Mouse (Mus musculus) heart, embryonic 13.5 days (tissue): ENCODE measurements around the gene Cldn3. TPM values are rescaled to one million over a fixed set of nuclear protein-coding genes. Genes with fewer than 3 reads are reported as not detected.

Experiments used
- ATAC-seq: fragments of 200-750 bp; cut with Nextera tagmentation; 2 replicates; pipeline ENCODE4 v1.8.0; 2017; ENCODE audit warnings: moderate TSS enrichment; ENCODE audit not compliant: insufficient number of reproducible peaks, low FRiP score, low TSS enrichment; ENCODE audit errors: extremely low read depth
- H3K27ac ChIP-seq: fragments of 300-500 bp; sonication (generic); replicated peaks from 2 replicates; pipeline ENCODE4 v1.5.1; 2015; ENCODE audit warnings: moderate library complexity, mild to moderate bottlenecking, inconsistent platforms
- H3K27me3 ChIP-seq: fragments of 300-500 bp; sonication (generic); replicated peaks from 2 replicates; pipeline ENCODE4 v1.6.1; 2015; ENCODE audit warnings: mild to moderate bottlenecking, inconsistent platforms
- H3K36me3 ChIP-seq: fragments of 300-500 bp; sonication (generic); 2 replicates; pipeline ENCODE4 v1.6.1; 2015; ENCODE audit warnings: mild to moderate bottlenecking, inconsistent platforms
- H3K4me1 ChIP-seq: fragments of 300-500 bp; sonication (generic); 2 replicates; pipeline ENCODE4 v1.6.1; 2015; ENCODE audit warnings: inconsistent platforms
- H3K4me2 ChIP-seq: fragments of 300-500 bp; sonication (generic); 2 replicates; pipeline ENCODE4 v1.6.1; 2015; ENCODE audit warnings: inconsistent platforms, mild to moderate bottlenecking, moderate library complexity
- H3K4me3 ChIP-seq: fragments of 300-500 bp; sonication (generic); 2 replicates; pipeline ENCODE4 v1.5.1; 2015; ENCODE audit warnings: moderate library complexity, mild to moderate bottlenecking, inconsistent platforms
- H3K9ac ChIP-seq: fragments of 300-500 bp; sonication (generic); 2 replicates; pipeline ENCODE4 v1.6.1; 2015; ENCODE audit warnings: inconsistent platforms, mild to moderate bottlenecking, moderate library complexity
- H3K9me3 ChIP-seq: fragments of 300-500 bp; sonication (generic); 2 replicates; pipeline ENCODE4 v1.6.1; 2016; ENCODE audit warnings: inconsistent platforms
- WGBS: fragments of 180-500 bp; shearing (Covaris S2); methylation state at CpG from one replicate; pipeline ENCODE4 v1.1.7; 2015; ENCODE audit warnings: mixed read lengths; 5-methylcytosine and 5-hydroxymethylcytosine counted together
- polyA plus RNA-seq: library from polyadenylated mRNA; unstranded; fragments of >200 nt; fragmentation: Nextera tagmentation; extraction: Ambion mirVana; gene quantifications from 2 replicates; pipeline ENCODE4 v1.2.1, GENCODE M21; 2015

Cldn3 gene
- polyA plus RNA-seq, 1 experiment from 2014 or later: 7.0 TPM

DNA sequence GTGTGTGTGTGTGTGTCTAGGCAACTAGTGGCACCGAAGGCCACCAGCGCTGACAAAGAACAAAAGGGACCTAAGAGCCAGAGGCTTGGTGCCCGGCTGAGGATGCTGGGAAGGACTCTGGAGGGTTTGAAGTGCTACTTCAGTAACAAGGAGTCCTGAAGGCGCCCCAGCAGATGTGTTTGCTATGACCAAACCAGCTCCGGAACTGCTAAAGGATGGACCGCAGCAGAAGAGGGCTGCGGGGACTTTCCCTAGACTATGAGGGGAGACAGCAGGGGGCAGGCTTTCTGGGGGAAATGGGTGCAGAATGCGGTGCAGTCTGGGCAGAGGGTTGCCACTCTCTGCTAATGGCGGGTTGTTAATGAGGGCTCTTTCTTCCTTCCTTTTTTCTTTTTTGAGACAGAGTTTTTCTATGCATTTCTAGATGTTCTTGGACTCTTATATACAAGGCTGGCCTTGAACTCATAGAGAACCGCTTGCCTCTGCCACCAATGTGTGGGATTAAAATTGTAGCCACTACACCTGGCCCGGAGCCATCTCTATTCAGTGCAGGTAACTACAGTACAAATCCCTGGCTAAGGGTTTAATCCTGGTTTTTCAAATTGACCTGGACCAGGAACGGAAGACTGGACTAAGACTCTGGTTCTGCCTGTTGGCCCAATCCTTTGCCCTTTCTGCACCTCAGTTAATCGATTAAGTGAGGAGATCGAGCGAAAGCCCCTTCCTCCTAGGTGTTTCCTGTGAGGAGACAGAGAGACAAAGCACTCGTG, 22.0 kb downstream of the Cldn3 start:
- H3K4me3 ChIP-seq: peak overlapping the region; percentile 77
- no peaks in the 10 kb centered on the region for H3K9me3 ChIP-seq
- peaks cover 10% of the 10 kb centered on the region for H3K36me3 ChIP-seq
- H3K4me2 ChIP-seq: peak overlapping the region; percentile 82
- H3K27me3 ChIP-seq: peaks cover 4% of the 10 kb centered on the region; the same call in 1 of the 2 replicates
- H3K4me1 ChIP-seq: peaks cover 34% of the 10 kb centered on the region
- no peak for ATAC-seq
- H3K9ac ChIP-seq: peak overlapping the region; percentile 84
- 28% methylated on average over 15 of the region's 16 CpGs for WGBS
- peak overlapping the region; percentile 96 for H3K27ac ChIP-seq

DNA sequence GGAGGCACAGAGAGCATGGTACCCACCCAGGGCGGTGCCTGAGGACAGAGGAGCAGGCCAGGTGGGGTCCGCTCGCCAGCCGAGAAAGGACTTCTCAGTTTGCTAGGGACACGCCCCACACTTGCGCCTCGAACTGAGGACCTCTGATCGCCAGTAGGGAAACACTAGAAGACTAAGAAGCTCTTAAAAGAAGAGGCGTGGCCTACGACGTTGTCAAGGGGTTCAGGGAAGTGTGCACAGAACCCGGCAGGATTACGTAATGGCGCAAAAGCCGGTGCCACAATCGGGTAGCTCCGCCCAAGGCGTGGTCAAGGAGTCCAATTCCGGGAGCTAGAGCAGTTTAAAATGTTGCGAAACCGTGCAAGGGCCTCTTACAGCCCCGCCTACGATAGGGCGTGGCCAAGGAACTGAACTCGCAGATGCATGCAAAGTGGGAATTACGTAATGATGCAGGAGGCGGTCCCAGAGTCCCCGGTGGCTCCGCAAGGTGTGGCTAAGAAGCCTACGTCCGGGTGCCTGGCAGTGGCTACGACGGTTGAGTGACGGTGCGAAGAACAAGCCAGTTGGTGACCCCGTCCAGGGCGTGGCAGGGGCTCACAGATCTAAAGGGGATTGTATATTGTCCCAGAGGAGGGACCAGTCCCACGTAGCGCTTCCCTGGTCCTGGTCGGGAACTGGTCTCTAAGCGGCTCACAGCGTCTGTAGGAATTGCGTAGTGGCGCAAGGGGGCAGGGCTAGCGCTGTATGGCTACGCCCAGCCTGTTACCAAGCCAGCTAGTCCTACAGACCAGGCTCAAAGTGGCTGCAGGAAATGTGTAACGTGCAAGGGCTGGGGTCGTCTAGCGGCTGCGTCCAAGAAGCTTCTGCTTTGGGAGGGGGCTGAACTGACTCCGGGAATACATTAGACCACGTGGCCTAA, 22.9 kb downstream of the Cldn3 start, which contains the start of gene Abhd11:
Gene Abhd11, plus strand, starts transcription at position 482 of the 919 bp plus-strand sequence.
- Histone ChIP-seq H3K4me1 (peaks cover 36% of the 10 kb centered on the region), H3K9me3 (no peaks in the 10 kb centered on the region), H3K27ac (peak within 1 kb of the TSS; percentile 96), H3K36me3 (peaks cover 10% of the 10 kb centered on the region), H3K9ac (peak within 1 kb of the TSS; percentile 84), H3K27me3 (peaks cover 4% of the 10 kb centered on the region; the same call in 1 of the 2 replicates), H3K4me3 (peak within 1 kb of the TSS; percentile 77), H3K4me2 (peak within 1 kb of the TSS; percentile 82)
- ATAC-seq: peak; percentile 85
- WGBS: under 1% methylated on average over 52 of the region's 52 CpGs

DNA sequence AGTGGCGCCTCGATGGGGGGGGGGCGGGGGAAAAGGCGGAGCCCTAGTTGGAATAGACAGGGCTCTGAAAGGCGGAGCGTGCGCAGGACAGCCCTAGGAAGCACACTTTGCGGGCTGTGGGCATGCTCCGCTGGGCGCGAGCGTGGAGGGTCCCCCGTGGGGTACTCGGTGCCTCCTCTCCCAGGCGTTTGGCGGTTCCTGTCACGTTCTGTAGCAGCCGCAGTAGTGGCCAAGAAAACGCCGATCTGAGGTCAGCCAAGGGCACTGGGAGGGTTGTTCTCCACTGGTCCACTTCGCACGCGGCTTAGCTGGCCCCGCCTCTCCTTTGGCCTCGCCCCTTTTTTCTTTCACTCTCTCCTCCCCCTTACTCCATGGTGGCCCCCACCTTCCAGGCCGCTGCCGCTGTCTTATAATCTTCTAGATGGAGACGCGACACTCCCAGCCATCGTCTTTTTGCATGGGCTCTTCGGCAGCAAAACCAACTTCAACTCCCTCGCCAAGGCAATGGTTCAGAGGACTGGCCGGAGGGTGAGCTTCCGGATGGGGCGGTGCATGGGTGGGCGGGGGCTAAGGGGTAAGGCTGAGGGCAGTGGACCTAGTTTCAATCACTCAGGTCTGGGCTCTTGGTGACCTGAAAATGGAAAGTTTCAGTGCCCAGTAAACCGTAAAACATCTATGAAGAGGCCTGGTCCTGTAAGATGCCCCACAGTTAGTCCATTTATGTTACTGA, 23.7 kb downstream of the Cldn3 start:
- Histone ChIP-seq H3K9me3 (no peaks in the 10 kb centered on the region), H3K9ac (peak overlapping the region; percentile 80), H3K4me3 (peak overlapping the region; percentile 77), H3K36me3 (peaks cover 10% of the 10 kb centered on the region), H3K27me3 (peaks cover 4% of the 10 kb centered on the region; the same call in 1 of the 2 replicates), H3K4me1 (peaks cover 36% of the 10 kb centered on the region), H3K4me2 (peak overlapping the region; percentile 82), H3K27ac (peak overlapping the region; percentile 96)
- ATAC-seq: peak; percentile 61
- WGBS: under 1% methylated on average over 37 of the region's 37 CpGs

DNA sequence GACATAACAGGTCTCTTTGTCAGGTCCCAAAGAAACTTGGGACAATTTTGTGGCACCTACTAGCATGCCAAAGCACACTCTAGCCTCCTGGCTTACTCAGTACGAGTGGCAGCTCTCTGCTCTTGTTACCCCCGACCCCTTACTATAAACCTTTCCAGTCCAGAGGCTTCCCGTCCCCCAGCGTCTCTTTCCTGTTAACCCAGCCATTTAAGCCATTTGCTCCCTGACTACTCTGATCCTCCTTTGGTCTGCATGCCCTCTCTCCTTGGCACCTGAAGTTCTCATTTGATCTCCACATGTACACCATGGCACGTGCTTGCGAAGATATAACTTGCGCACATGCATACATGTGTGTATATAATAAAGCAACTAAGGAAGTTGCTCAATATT, 24.3 kb downstream of the Cldn3 start:
- 62% methylated on average over 7 of the region's 7 CpGs for WGBS
- peaks cover 36% of the 10 kb centered on the region for H3K4me1 ChIP-seq
- peak overlapping the region; percentile 96 for H3K27ac ChIP-seq
- H3K4me2 ChIP-seq: peak overlapping the region; percentile 82
- H3K4me3 ChIP-seq: peak overlapping the region; percentile 77
- H3K27me3 ChIP-seq: 0 out of 2 replicates have a peak, but pooled peaks cover under 1% of the 10 kb centered on the region
- no peaks in the 10 kb centered on the region for H3K9me3 ChIP-seq
- ATAC-seq: no peak
- H3K36me3 ChIP-seq: peaks cover 10% of the 10 kb centered on the region
- H3K9ac ChIP-seq: peak overlapping the region; percentile 80

DNA sequence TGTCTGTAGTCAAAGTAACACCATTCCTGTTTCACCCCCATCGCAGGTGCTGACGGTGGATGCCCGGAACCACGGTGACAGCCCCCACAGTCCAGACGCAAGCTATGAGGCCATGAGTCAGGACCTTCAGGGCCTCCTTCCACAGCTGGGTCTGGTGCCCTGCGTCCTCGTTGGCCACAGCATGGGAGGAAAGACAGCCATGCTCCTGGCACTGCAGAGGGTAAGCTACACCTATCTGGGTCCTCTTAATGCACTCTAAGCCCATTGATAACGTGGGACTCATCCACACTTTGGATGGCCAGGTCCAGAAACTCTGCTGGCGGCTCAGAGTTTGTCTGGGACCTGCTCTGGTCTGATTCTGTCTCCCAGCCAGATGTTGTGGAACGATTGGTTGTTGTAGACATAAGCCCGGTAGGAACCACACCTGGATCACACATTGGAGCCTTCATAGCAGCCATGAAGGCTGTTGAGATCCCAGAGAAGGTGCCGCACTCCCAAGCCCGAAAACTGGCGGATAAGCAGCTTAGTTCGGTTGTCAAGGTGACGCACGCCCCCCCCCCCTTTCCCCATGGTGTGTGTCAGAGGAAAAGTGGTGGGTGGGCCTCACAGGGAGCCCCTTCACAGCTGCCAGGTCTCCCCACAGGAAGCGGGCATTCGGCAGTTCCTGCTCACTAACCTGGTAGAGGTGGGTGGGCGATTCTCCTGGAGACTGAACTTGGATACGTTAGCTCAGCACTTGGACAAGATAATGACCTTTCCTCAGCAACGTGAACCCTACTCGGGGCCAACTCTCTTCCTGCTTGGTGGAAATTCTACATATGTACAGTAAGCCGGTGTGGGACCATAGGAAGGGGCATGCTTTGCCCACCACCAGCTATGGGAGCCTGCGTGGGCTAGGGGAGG, 25.1 kb downstream of the Cldn3 start:
- Histone ChIP-seq H3K4me3 (0 out of 2 replicates have a peak overlapping the region, but pooled peaks have one; percentile 77), H3K27me3 (no peaks in the 10 kb centered on the region), H3K9ac (peak overlapping the region; percentile 80; the same call in 1 of the 2 replicates), H3K4me1 (peaks cover 40% of the 10 kb centered on the region), H3K36me3 (peaks cover 10% of the 10 kb centered on the region), H3K9me3 (no peaks in the 10 kb centered on the region), H3K27ac (peak overlapping the region; percentile 53; the same call in 1 of the 2 replicates), H3K4me2 (peak overlapping the region; percentile 82; the same call in 1 of the 2 replicates)
- no peak for ATAC-seq
- WGBS: 83% methylated on average over 25 of the region's 25 CpGs

DNA sequence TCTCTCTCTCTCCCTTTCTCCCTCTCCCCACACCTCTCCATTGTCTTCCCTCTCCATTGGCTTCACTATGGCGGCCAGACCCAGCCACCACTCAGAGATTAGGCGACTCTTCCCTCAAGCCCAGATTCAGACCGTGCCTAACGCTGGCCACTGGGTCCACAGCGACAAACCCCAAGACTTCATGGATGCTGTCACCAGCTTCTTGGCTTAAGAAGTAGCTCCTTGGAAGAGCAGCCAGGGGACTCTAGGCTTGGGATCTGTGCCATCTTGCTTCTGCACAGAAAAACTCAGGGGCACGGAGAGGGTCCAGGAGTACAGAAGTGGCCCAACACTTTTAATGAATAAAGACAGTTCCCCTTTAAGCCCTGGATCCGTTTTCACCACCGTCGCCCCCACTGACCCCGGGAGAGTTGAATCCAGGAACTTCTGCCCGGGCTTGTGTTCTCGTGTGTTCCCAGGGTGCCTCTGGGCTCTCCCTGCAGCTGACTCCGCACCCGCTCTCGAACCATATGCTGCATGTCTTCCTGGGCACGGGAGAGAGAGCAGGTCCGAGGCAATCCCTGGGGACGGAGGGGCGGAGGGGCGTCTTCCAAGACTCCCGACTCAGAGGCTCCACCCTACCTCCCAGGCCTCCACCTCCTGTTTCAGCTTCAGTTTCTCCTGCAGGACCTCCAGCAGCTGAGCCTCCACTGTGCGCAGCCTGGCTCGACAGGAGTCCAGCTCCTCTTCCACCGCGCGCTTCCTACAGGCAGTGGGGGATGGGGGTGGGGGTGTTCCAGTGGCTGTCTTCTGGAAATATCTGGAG, 26.0 kb downstream of the Cldn3 start:
- H3K36me3 ChIP-seq: peaks cover 10% of the 10 kb centered on the region
- peak overlapping the region; percentile 48 for H3K9ac ChIP-seq
- no peaks in the 10 kb centered on the region; the same call in 1 of the 2 replicates for H3K27me3 ChIP-seq
- no peaks in the 10 kb centered on the region for H3K9me3 ChIP-seq
- WGBS: 36% methylated on average over 26 of the region's 26 CpGs
- H3K4me2 ChIP-seq: peak overlapping the region; percentile 56
- ATAC-seq: no peak
- peak overlapping the region; percentile 29 for H3K4me3 ChIP-seq
- H3K27ac ChIP-seq: peak overlapping the region; percentile 53; the same call in 1 of the 2 replicates
- H3K4me1 ChIP-seq: peaks cover 43% of the 10 kb centered on the region

DNA sequence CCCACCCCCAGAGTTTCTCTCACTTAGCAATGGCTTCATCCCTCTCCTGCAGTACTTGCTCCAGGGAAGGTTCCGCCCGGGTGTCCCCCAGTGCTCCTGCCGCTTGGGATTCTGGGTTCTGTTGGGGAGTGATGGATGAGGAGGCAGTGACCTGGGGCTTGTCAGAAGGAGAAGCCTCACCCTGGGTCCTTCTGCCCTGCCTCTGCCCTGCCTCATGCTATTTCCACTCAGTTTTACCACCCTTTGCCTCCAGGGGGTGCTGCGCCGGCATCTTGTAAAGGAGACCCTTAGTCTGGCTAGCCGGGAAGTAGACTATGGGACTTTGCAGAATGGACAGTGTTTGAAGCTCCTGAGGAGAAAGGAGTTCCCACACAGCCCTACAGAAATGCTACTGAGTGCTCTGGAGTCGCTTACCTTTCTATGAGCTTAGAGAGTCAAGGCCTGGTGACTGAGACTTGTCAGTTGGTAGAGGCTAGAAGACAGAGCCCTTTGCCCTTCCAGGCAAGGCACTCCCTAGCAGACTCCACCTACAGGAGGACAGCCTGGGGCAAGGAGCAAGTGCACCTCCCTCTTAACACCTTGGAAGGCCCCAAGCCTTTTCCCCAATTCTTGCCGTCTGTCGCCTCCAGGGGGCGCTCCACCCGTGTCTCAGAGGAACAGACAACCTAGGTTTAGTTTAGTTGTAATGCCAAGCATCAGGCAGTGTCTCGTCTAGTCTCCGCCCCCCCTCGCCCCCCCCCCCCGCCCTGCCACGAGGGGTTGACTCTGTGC, 26.8 kb downstream of the Cldn3 start:
- peak overlapping the region; percentile 56 for H3K4me2 ChIP-seq
- H3K36me3 ChIP-seq: peaks cover 10% of the 10 kb centered on the region
- ATAC-seq: no peak
- 8% methylated on average over 16 of the region's 16 CpGs for WGBS
- no peaks in the 10 kb centered on the region for H3K9me3 ChIP-seq
- H3K27ac ChIP-seq: peak overlapping the region; percentile 53
- H3K4me3 ChIP-seq: peak overlapping the region; percentile 29
- H3K4me1 ChIP-seq: peaks cover 42% of the 10 kb centered on the region
- peak overlapping the region; percentile 48 for H3K9ac ChIP-seq
- H3K27me3 ChIP-seq: no peaks in the 10 kb centered on the region; the same call in 1 of the 2 replicates

DNA sequence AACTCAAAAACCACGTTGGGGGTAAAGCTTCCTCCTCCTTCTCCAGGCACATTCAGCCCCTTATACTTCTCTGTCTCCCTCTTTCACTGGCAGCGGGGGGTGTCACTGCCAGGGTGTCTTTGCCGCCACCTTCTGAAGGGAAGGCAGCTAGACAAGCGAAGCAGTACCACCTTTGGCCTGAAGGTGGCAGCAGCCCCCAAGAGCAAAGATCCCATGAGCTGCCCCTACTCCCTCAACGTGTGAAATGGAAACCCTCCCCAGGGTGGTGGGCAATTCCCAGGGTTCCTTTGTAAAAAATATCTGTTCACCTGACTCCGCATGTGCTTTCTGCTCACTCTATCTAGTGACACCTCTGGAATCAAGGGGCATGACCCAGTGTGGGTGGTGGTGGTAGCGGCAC, 29.5 kb downstream of the Cldn3 start:
- H3K4me3 ChIP-seq: no peak overlapping the region
- H3K27me3 ChIP-seq: no peaks in the 10 kb centered on the region; the same call in 1 of the 2 replicates
- 13% methylated on average over 7 of the region's 7 CpGs for WGBS
- H3K4me2 ChIP-seq: no peak overlapping the region
- H3K9ac ChIP-seq: no peak overlapping the region
- peaks cover 10% of the 10 kb centered on the region for H3K36me3 ChIP-seq
- no peaks in the 10 kb centered on the region for H3K9me3 ChIP-seq
- H3K4me1 ChIP-seq: peaks cover 30% of the 10 kb centered on the region
- no peak overlapping the region for H3K27ac ChIP-seq
- ATAC-seq: no peak

DNA sequence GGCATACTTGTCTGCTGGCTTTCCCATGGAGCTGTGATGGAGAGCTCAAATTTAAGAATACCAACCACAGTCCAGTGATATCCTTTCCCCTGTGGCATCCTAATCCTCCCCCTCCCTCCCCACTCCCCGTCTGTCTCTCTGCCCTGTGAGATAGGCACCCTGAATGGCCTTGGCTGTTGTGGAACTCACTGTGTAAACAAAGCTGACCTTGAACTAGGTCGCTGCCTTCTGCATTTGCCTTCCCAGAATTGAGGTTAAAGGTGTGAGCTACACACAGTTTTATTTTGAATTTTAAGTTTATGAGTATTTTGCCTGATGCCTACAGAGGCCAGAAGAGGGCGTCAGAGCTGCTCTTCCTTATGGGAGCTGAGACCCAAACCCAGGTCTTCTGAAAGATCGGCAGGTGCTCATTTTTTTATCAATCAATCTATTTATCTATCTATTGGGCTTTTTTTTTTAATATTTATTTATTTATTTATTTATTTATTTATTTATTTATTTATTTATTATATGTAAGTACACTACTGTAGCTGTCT, 30.3 kb downstream of the Cldn3 start:
- no peak overlapping the region for H3K4me2 ChIP-seq
- ATAC-seq: no peak
- H3K27ac ChIP-seq: no peak overlapping the region
- peaks cover 6% of the 10 kb centered on the region for H3K36me3 ChIP-seq
- no peak overlapping the region for H3K4me3 ChIP-seq
- WGBS: 39% methylated on average over 4 of the region's 4 CpGs
- no peaks in the 10 kb centered on the region; the same call in 1 of the 2 replicates for H3K27me3 ChIP-seq
- H3K9ac ChIP-seq: no peak overlapping the region
- H3K9me3 ChIP-seq: no peaks in the 10 kb centered on the region
- H3K4me1 ChIP-seq: peaks cover 28% of the 10 kb centered on the region
